Mouse (Mus musculus): ENCODE data around the gene Tmem59.

DNA sequence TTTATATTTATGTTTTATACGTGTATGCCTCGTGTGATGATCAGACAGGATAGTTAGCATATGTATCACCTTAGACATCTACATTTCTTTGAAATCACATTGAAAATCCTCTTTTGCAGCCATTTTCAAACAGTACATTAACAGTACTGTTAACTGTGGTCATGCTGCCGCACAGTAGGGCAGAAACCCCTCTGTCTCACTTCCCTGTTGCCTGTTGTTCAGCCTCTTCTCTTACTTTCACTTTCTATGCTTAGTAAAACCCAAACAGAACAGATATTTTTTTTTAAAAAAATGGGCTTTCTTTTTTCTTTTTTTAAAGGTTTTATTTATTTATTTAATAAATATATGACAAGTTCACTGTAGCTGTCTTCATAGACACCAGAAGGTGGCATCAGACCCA lies 15.6 kb downstream of the Tmem59 start:
- TF ChIP-seq CTCF (IDR thresholded peaks at IDR 0.05; ENCODE audit: control insufficient read depth, insufficient read depth, insufficient read length) (no peak), MYOG (IDR thresholded peaks at IDR 0.05; ENCODE audit: control insufficient read depth, extremely low read depth, insufficient read length) (no peak), MYOD1 (IDR thresholded peaks at IDR 0.05; ENCODE audit: control insufficient read depth, insufficient read length, low read depth) (no peak)
